Mouse (Mus musculus) liver, embryonic 14.5 days (tissue): ENCODE results near the gene Myct1. TPM values are rescaled to one million over a fixed set of nuclear protein-coding genes. Genes with fewer than 3 reads are reported as not detected.

Experiments used
- ATAC-seq: fragments of 200-750 bp; cut with Nextera tagmentation; 2 replicates; pipeline ENCODE4 v1.8.0; 2017; ENCODE audit warnings: moderate number of reproducible peaks, mild to moderate bottlenecking, moderate library complexity; ENCODE audit not compliant: insufficient read depth
- DNase-seq, 3 experiments: peaks; one replicate each; pipeline ENCODE4 v3.0.0-alpha.2; 2012 to 2013; ENCODE audit warnings: low read depth in 3 of 3, low spot score in 3 of 3
- H3K27ac ChIP-seq: fragments of 300-500 bp; sonication (generic); 2 replicates; pipeline ENCODE4 v1.5.1; 2014; ENCODE audit warnings: moderate library complexity, mild to moderate bottlenecking, control low read depth, inconsistent platforms
- H3K27me3 ChIP-seq: fragments of 300-500 bp; sonication (generic); 2 replicates; pipeline ENCODE4 v1.6.1; 2014; ENCODE audit warnings: mild to moderate bottlenecking, low read length, moderate library complexity; ENCODE audit not compliant: control insufficient read depth, insufficient read depth
- H3K36me3 ChIP-seq: fragments of 300-500 bp; sonication (generic); replicated peaks from 2 replicates; pipeline ENCODE4 v1.6.1; 2014; ENCODE audit warnings: low read depth; ENCODE audit not compliant: control insufficient read depth, insufficient read depth
- H3K4me1 ChIP-seq, 2 experiments: fragments of 200-500 bp in 1 of 2; fragments of 300-500 bp in 1 of 2; sonication (generic) in 1 of 2; replicated peaks; 2 replicates each; pipeline ENCODE4 v1.6.1; 2012 to 2014; ENCODE audit warnings: antibody characterized with exemption in 1 of 2, inconsistent platforms in 1 of 2, low read length in 1 of 2; ENCODE audit not compliant: control insufficient read depth in 2 of 2, insufficient read depth in 2 of 2
- H3K4me2 ChIP-seq: fragments of 300-500 bp; sonication (generic); 2 replicates; pipeline ENCODE4 v1.6.1; 2014; ENCODE audit warnings: low read depth, mild to moderate bottlenecking, control low read depth, moderate library complexity
- H3K4me3 ChIP-seq, 2 experiments: fragments of 200-500 bp in 1 of 2; fragments of 300-500 bp in 1 of 2; sonication (generic) in 1 of 2; 2 replicates each; pipeline ENCODE4 v1.5.1; 2012 to 2014; ENCODE audit warnings: low read depth in 2 of 2, low read length in 2 of 2, mild to moderate bottlenecking in 2 of 2, control low read depth in 1 of 2, inconsistent platforms in 1 of 2, moderate library complexity in 1 of 2; ENCODE audit not compliant: insufficient read depth in 1 of 2
- H3K9ac ChIP-seq: fragments of 300-500 bp; sonication (generic); replicated peaks from 2 replicates; pipeline ENCODE4 v1.6.1; 2014; ENCODE audit warnings: mild to moderate bottlenecking, control low read depth, moderate library complexity
- H3K9me3 ChIP-seq: fragments of 300-500 bp; sonication (generic); 2 replicates; pipeline ENCODE4 v1.6.1; 2016; ENCODE audit warnings: low read length, mixed read lengths; ENCODE audit not compliant: control insufficient read depth
- CTCF ChIP-seq: IDR thresholded peaks from 2 replicates; pipeline ENCODE4 v1.5.1; 2016; ENCODE audit warnings: antibody characterized with exemption, low read depth, control low read depth
- EP300 ChIP-seq: IDR thresholded peaks from 2 replicates; pipeline ENCODE4 v1.6.1; 2016; ENCODE audit warnings: antibody characterized with exemption, low read depth
- WGBS: fragments of 180-500 bp; shearing (Covaris S2); extraction: QIAGEN DNeasy Blood & Tissue Kit; methylation state at CpG from one replicate; pipeline ENCODE4 v1.1.7; 2014; ENCODE audit not compliant: insufficient replicate concordance; 5-methylcytosine and 5-hydroxymethylcytosine counted together
- polyA plus RNA-seq, 2 experiments: library from polyadenylated mRNA; depleted of rRNA in 1 of 2; stranded (reverse) in 1 of 2; unstranded in 1 of 2; fragments of >200 nt; fragmentation: Nextera tagmentation in 1 of 2; extraction: Ambion mirVana in 1 of 2; gene quantifications; 2 replicates each; pipeline versions ENCODE4 v1.2.1 to v1.2.3; 2012 to 2014

The Myct1 gene
- polyA plus RNA-seq (2012; rRNA removed), result 0.86 and 1.0 TPM in 2 replicates
- 1.6 and 2.0 TPM in 2 replicates for polyA plus RNA-seq (2014; fragmentation: Nextera tagmentation; extraction: Ambion mirVana)

DNA sequence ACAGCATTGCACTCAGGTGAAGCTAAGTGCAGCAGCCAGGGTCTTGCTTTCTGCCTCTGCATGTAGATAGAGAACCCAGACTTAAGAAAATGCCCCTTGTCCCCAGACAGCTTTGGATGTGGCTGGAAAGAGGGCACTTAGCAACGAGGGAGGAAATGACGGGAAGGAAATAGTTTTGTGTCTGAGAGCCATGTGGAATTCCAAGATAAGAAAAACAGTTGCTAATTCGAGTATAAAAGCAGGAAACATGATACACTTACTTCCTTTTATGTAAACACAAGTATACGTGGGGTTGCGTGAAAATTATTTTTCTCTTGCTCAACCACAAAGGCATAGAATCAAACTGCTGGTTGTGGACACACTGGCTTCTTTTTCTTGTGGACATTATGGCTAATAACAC, at the start of gene Myct1:
Myct1 (plus strand) TSS at position 312 of the 400 bp plus-strand sequence.
- ATAC-seq (no peak), DNase-seq (peak in 1 of 3 experiments; percentile 11)
- H3K9me3 ChIP-seq, result no peaks in the 10 kb centered on the region
- H3K4me1 ChIP-seq, result peaks cover 0 to 7% of the 10 kb centered on the region in 2 experiments; a peak in 2 of 4 replicates
- H3K36me3 ChIP-seq, result no peaks in the 10 kb centered on the region
- H3K27me3 ChIP-seq, result no peaks in the 10 kb centered on the region
- WGBS, result 7% methylated on average over 5 of the region's 5 CpGs
- no peak within 1 kb of the TSS; the same call in 1 of the 2 replicates for H3K4me2 ChIP-seq
- H3K27ac ChIP-seq, result no peak within 1 kb of the TSS
- H3K4me3 ChIP-seq, result 0 out of 4 replicates have a peak within 1 kb of the TSS, but pooled peaks of 1 of the 2 experiments have one; percentile 13
- H3K9ac ChIP-seq, result no peak within 1 kb of the TSS
- TF ChIP-seq EP300 (0 out of 2 replicates have a peak, but pooled peaks have one; percentile 20), CTCF (no peak)

GRCm38 (mm10) chr10:5546428-5546827, 47.1 kb upstream of the Myct1 start:
- H3K27me3 ChIP-seq, result no peaks in the 10 kb centered on the region; the same call in 1 of the 2 replicates
- H3K36me3 ChIP-seq, result no peaks in the 10 kb centered on the region
- no peak for TF ChIP-seq EP300
- no peak overlapping the region for H3K9ac ChIP-seq
- H3K27ac ChIP-seq, result no peak overlapping the region
- H3K4me2 ChIP-seq, result no peak overlapping the region
- ATAC-seq (no peak), DNase-seq (no peak)
- no peaks in the 10 kb centered on the region for H3K4me1 ChIP-seq
- 74% methylated on average over 5 of the region's 5 CpGs for WGBS
- no peak overlapping the region for H3K4me3 ChIP-seq
- H3K9me3 ChIP-seq, result no peaks in the 10 kb centered on the region

DNA sequence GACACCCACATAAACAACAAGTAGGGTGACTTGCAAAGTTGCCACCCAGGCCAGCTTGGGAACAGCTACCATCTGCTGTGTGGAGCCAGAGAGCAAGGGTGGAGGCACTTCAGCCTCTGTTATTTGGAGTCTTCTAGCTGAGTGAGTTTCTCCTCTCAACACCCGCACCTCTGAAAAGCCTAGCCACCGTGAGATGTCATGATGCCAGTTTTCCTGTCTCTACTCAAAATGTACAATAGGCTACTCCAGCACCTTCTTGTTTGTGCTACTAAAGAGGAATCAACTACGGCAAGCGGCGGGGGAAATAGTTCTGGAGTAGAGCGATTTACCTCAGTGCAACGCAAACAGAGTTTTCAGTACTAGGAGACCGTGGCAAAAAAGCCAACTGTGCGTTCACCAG, 45.8 kb upstream of the Myct1 start:
- Histone ChIP-seq H3K36me3 (no peaks in the 10 kb centered on the region), H3K27ac (no peak overlapping the region), H3K27me3 (no peaks in the 10 kb centered on the region; the same call in 1 of the 2 replicates), H3K9me3 (no peaks in the 10 kb centered on the region), H3K4me2 (no peak overlapping the region), H3K4me3 (no peak overlapping the region), H3K4me1 (no peaks in the 10 kb centered on the region), H3K9ac (no peak overlapping the region)
- no peak for DNase-seq
- TF ChIP-seq EP300 (no peak), CTCF (no peak)
- WGBS, result 77% methylated on average over 9 of the region's 9 CpGs
- no peak for ATAC-seq

GRCm38 (mm10) chr10:5548651-5549050, 44.9 kb upstream of the Myct1 start:
- no peak for ATAC-seq
- Histone ChIP-seq H3K9ac (no peak overlapping the region), H3K27me3 (no peaks in the 10 kb centered on the region; the same call in 1 of the 2 replicates), H3K9me3 (no peaks in the 10 kb centered on the region), H3K4me2 (no peak overlapping the region), H3K4me3 (no peak overlapping the region), H3K27ac (no peak overlapping the region), H3K4me1 (no peaks in the 10 kb centered on the region), H3K36me3 (no peaks in the 10 kb centered on the region)
- DNase-seq, result no peak
- TF ChIP-seq EP300 (no peak), CTCF (no peak)
- 50% methylated on average over 2 of the region's 2 CpGs for WGBS

DNA sequence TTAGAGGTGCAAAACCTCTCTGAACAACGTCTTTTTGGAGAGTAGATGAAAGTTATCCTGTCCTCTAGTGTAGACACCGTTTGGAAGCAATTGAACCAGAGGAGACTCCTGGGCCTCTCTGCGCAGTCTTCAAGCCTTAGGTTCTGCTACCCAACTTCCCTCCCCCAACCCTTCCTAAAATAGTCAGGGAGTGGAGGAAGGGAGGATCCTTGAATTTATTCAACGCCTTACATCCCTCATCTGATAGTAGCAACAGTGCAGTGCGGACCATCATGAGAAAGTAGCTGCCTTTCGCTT, 43.8 kb upstream of the Myct1 start:
- DNase-seq (no peak), ATAC-seq (no peak)
- Histone ChIP-seq H3K4me3 (peak overlapping the region; percentile 47 to 57), H3K36me3 (no peaks in the 10 kb centered on the region), H3K27ac (no peak overlapping the region), H3K4me1 (no peaks in the 10 kb centered on the region), H3K27me3 (no peaks in the 10 kb centered on the region; the same call in 1 of the 2 replicates), H3K9me3 (no peaks in the 10 kb centered on the region), H3K9ac (no peak overlapping the region), H3K4me2 (peak overlapping the region; percentile 62)
- TF ChIP-seq CTCF, result no peak
- TF ChIP-seq EP300, result no peak
- 16% methylated on average over 6 of the region's 6 CpGs for WGBS
